In genomic region chr7:142664465-142665029, GRCm38 (mm10) we compare ENCODE assay signal across 13 mouse cellular contexts. TPM values are rescaled to one million over a fixed set of nuclear protein-coding genes. Genes with fewer than 3 reads are reported as not detected.
DNase-seq lines count a peak whose midpoint lies in the region; ATAC-seq and TF ChIP-seq lines count a peak whose summit lies in the region.
"Had no signal": no experiment of that assay in that cellular context is flagged by ENCODE, and none has a peak within 500 bp of the region (broad histone marks: within the 10 kb centered on the region; RNA-seq: fewer than 3 reads in every experiment).

No protein-coding gene starts in this region.

- H3K36me3 ChIP-seq in heart, embryonic 11.5 days (ENCODE audit: control insufficient read depth, insufficient read depth, low read length): peaks cover 13% of the 10 kb centered on the region; the same call in 1 of the 2 replicates
- H3K36me3 ChIP-seq in midbrain, embryonic 13.5 days: no peaks in the 10 kb centered on the region
- no peaks in the 10 kb centered on the region for H3K36me3 ChIP-seq in midbrain, postnatal 0 days (ENCODE audit: insufficient read depth, low read length)
- H3K36me3 ChIP-seq in limb, embryonic 15.5 days: 0 out of 2 replicates have a peak, but pooled peaks cover 20% of the 10 kb centered on the region

- no peak for DNase-seq in heart, adult 8-10 months (ENCODE audit: low spot score)
- DNase-seq in midbrain, postnatal 0 days (ENCODE audit: low spot score): no peak
- no peak for DNase-seq in right cerebral cortex, postnatal 10 days (ENCODE audit: low spot score in 2 of 2)
- DNase-seq in adrenal gland, postnatal 4 days (ENCODE audit: low spot score in 2 of 2): no peak
- no peak for DNase-seq in MN1 (ENCODE audit: low spot score)
- DNase-seq: spleen, adult 18-20 months had no signal

- 9% methylated on average over 9 of the region's 9 CpGs for WGBS in heart, embryonic 11.5 days (ENCODE audit: insufficient replicate concordance)
- WGBS in midbrain, embryonic 13.5 days: 5% methylated on average over 9 of the region's 9 CpGs
- WGBS in midbrain, postnatal 0 days: 10% methylated on average over 9 of the region's 9 CpGs
- 3% methylated on average over 9 of the region's 9 CpGs for WGBS in limb, embryonic 15.5 days

- peak overlapping the region; percentile 84 for H3K27ac ChIP-seq in heart, embryonic 11.5 days (ENCODE audit: low read depth, low read length)
- no peak overlapping the region for H3K27ac ChIP-seq in midbrain, embryonic 13.5 days
- H3K27ac ChIP-seq in midbrain, postnatal 0 days (ENCODE audit: low read depth, low read length): no peak overlapping the region
- peak overlapping the region; percentile 83 for H3K27ac ChIP-seq in limb, embryonic 15.5 days
- H3K27ac ChIP-seq: left cerebral cortex, adult 2 months had no signal

- H3K9ac ChIP-seq in heart, embryonic 11.5 days (ENCODE audit: low read depth, low read length): peak overlapping the region; percentile 88
- no peak overlapping the region for H3K9ac ChIP-seq in midbrain, embryonic 13.5 days (replicated peaks)
- no peak overlapping the region for H3K9ac ChIP-seq in midbrain, postnatal 0 days (replicated peaks; ENCODE audit: low read length, poor library complexity, severe bottlenecking)
- peak overlapping the region; percentile 42 for H3K9ac ChIP-seq in limb, embryonic 15.5 days

- H3K4me3 ChIP-seq in heart, embryonic 11.5 days (ENCODE audit: low read depth, low read length): peak overlapping the region; percentile 70
- H3K4me3 ChIP-seq in midbrain, embryonic 13.5 days (replicated peaks): no peak overlapping the region
- no peak overlapping the region for H3K4me3 ChIP-seq in midbrain, postnatal 0 days (ENCODE audit: low read depth, low read length)
- peak overlapping the region; percentile 42 for H3K4me3 ChIP-seq in limb, embryonic 15.5 days
- H3K4me3 ChIP-seq: left cerebral cortex, adult 2 months had no signal

- 0 out of 2 replicates have a peak, but pooled peaks have one; percentile 46 for ATAC-seq in heart, embryonic 11.5 days (replicated peaks; ENCODE audit: insufficient number of reproducible peaks, low FRiP score, low TSS enrichment)
- ATAC-seq in midbrain, embryonic 13.5 days: 0 out of 2 replicates have a peak, but pooled peaks have one; percentile 30
- ATAC-seq in midbrain, postnatal 0 days (ENCODE audit: low FRiP score): no peak
- ATAC-seq in limb, embryonic 15.5 days (ENCODE audit: insufficient number of reproducible peaks, low FRiP score, low TSS enrichment, low read depth): peak; percentile 45
- ATAC-seq: CD4-positive, CD25-positive, alpha-beta regulatory T cell, adult 4 months had no signal

- peaks cover 8% of the 10 kb centered on the region for H3K4me1 ChIP-seq in heart, embryonic 11.5 days (ENCODE audit: control insufficient read depth, insufficient read depth, low read length)
- H3K4me1 ChIP-seq in midbrain, embryonic 13.5 days (replicated peaks): peaks cover 20% of the 10 kb centered on the region
- H3K4me1 ChIP-seq in midbrain, postnatal 0 days (ENCODE audit: insufficient read depth, low read length): no peaks in the 10 kb centered on the region
- H3K4me1 ChIP-seq in limb, embryonic 15.5 days: peaks cover 33% of the 10 kb centered on the region

- TF ChIP-seq CTCF in midbrain, postnatal 0 days (IDR thresholded peaks at IDR 0.05): no peak

- peak overlapping the region; percentile 76 for H3K4me2 ChIP-seq in heart, embryonic 11.5 days
- no peak overlapping the region for H3K4me2 ChIP-seq in midbrain, embryonic 13.5 days (replicated peaks)
- no peak overlapping the region for H3K4me2 ChIP-seq in midbrain, postnatal 0 days (ENCODE audit: low read depth, low read length, poor library complexity, severe bottlenecking)
- H3K4me2 ChIP-seq in limb, embryonic 15.5 days: peak overlapping the region; percentile 62

- peaks cover 10% of the 10 kb centered on the region for H3K9me3 ChIP-seq in heart, embryonic 11.5 days (replicated peaks; ENCODE audit: control insufficient read depth, low read length)
- H3K9me3 ChIP-seq in midbrain, embryonic 13.5 days: peaks cover 6% of the 10 kb centered on the region; the same call in 1 of the 2 replicates
- H3K9me3 ChIP-seq in midbrain, postnatal 0 days (ENCODE audit: low read length): no peaks in the 10 kb centered on the region
- H3K9me3 ChIP-seq in limb, embryonic 15.5 days: peaks cover 5% of the 10 kb centered on the region

- H3K27me3 ChIP-seq in heart, embryonic 11.5 days (ENCODE audit: control insufficient read depth, insufficient read depth, low read length): peaks cover 52% of the 10 kb centered on the region
- peaks cover 77% of the 10 kb centered on the region for H3K27me3 ChIP-seq in midbrain, embryonic 13.5 days
- peaks cover 68% of the 10 kb centered on the region for H3K27me3 ChIP-seq in midbrain, postnatal 0 days (ENCODE audit: insufficient read depth, low read length)
- peaks cover 63% of the 10 kb centered on the region for H3K27me3 ChIP-seq in limb, embryonic 15.5 days

RNA-seq across cellular contexts. Expression of gene Igf2, which starts 2.1 kb away (rescaled TPM):
- 1,098 and 1,138 TPM in 2 replicates for polyA plus RNA-seq in heart, embryonic 11.5 days (2014; fragmentation: Nextera tagmentation; extraction: Ambion mirVana)
- 10 to 100 TPM; 53.1 to 76.2 (median 63.4) TPM for total RNA-seq in heart, adult 8-10 months (2022)
- polyA plus RNA-seq in midbrain, embryonic 13.5 days (2015; fragmentation: Nextera tagmentation; extraction: Ambion mirVana): 96.3 and 112 TPM in 2 replicates
- 369 and 380 TPM in 2 replicates for total RNA-seq in midbrain, postnatal 0 days (2014; rRNA removed)
- 195 and 213 TPM in 2 replicates for polyA plus RNA-seq in midbrain, postnatal 0 days (2015; fragmentation: Nextera tagmentation; extraction: Ambion mirVana)
- polyA plus RNA-seq in limb, embryonic 15.5 days (2015; fragmentation: Nextera tagmentation; extraction: Ambion mirVana): 1,279 and 1,432 TPM in 2 replicates
- 1,000 to 10,000 TPM in 1 of 2 experiments, 100 to 1,000 TPM in 1; 616 to 1,339 TPM for total RNA-seq in adrenal gland, postnatal 4 days (2021)

RNA-seq across cellular contexts. Expression of gene Gm49394, which starts 5.2 kb away (rescaled TPM):
- polyA plus RNA-seq in heart, embryonic 11.5 days (2014; fragmentation: Nextera tagmentation; extraction: Ambion mirVana): 0.16 and 0.37 TPM in 2 replicates
- total RNA-seq in heart, adult 8-10 months (2022): under 1 TPM in 1 of 4 experiments, not detected in 3; 0.09 TPM
- polyA plus RNA-seq in midbrain, embryonic 13.5 days (2015; fragmentation: Nextera tagmentation; extraction: Ambion mirVana): not detected in 2 replicates
- total RNA-seq in midbrain, postnatal 0 days (2014; rRNA removed): not detected in 2 replicates
- not detected in 2 replicates for polyA plus RNA-seq in midbrain, postnatal 0 days (2015; fragmentation: Nextera tagmentation; extraction: Ambion mirVana)
- 0.31 and 0.82 TPM in 2 replicates for polyA plus RNA-seq in limb, embryonic 15.5 days (2015; fragmentation: Nextera tagmentation; extraction: Ambion mirVana)
- under 1 TPM in 1 of 2 experiments, not detected in 1; 0.11 TPM for total RNA-seq in adrenal gland, postnatal 4 days (2021)
- total RNA-seq: adrenal gland, adult 18-20 months had no signal
- polyA plus RNA-seq: CD4-positive, CD25-positive, alpha-beta regulatory T cell, adult 4 months; gonadal fat pad, adult 2 months had no signal

Comparison
In these comparisons a context has a peak if more than half of its experiments do, and no peak if none do; other contexts are left out.
1. H3K27ac ChIP-seq: peak in heart, embryonic 11.5 days (single experiment) and limb, embryonic 15.5 days (single experiment); none in midbrain, embryonic 13.5 days (single experiment) and midbrain, postnatal 0 days (single experiment).
2. H3K4me2 ChIP-seq: peak in heart, embryonic 11.5 days (single experiment) and limb, embryonic 15.5 days (single experiment); none in midbrain, embryonic 13.5 days (single experiment) and midbrain, postnatal 0 days (single experiment).
3. H3K4me3 ChIP-seq: peak in heart, embryonic 11.5 days (single experiment) and limb, embryonic 15.5 days (single experiment); none in midbrain, embryonic 13.5 days (single experiment) and midbrain, postnatal 0 days (single experiment).
4. H3K9ac ChIP-seq: peak in heart, embryonic 11.5 days (single experiment) and limb, embryonic 15.5 days (single experiment); none in midbrain, embryonic 13.5 days (single experiment) and midbrain, postnatal 0 days (single experiment).